Mouse (Mus musculus): ENCODE measurements around the gene Klhdc7a. TPM values are rescaled to one million over a fixed set of nuclear protein-coding genes. Genes with fewer than 3 reads are reported as not detected.

The Klhdc7a gene
- polyA plus RNA-seq (2015; fragmentation: Nextera tagmentation; extraction: Ambion mirVana), result 0.47 and 0.61 TPM in 2 replicates

GRCm38 (mm10) chr4:139967922-139968321, at the start of gene Klhdc7a:
Klhdc7a (minus strand) TSS chr4:139968026.
- Histone ChIP-seq H3K9ac (0 out of 2 replicates have a peak within 1 kb of the TSS, but pooled peaks have one; percentile 8), H3K27me3 (peaks cover 27% of the 10 kb centered on the region; the same call in 1 of the 2 replicates), H3K27ac (peak within 1 kb of the TSS; percentile 30; the same call in 1 of the 2 replicates), H3K4me3 (no peak within 1 kb of the TSS), H3K9me3 (no peaks in the 10 kb centered on the region), H3K36me3 (no peaks in the 10 kb centered on the region), H3K4me2 (no peak within 1 kb of the TSS), H3K4me1 (replicated peaks) (peaks cover 14% of the 10 kb centered on the region)
- ATAC-seq (ENCODE audit: low FRiP score), result no peak
- 40% methylated on average over 4 of the region's 4 CpGs for WGBS

GRCm38 (mm10) chr4:140015916-140016315, 48.1 kb upstream of the Klhdc7a start:
- peaks cover 3% of the 10 kb centered on the region; the same call in 1 of the 2 replicates for H3K27me3 ChIP-seq
- 68% methylated on average over 7 of the region's 7 CpGs for WGBS
- H3K4me2 ChIP-seq, result no peak overlapping the region
- no peaks in the 10 kb centered on the region for H3K36me3 ChIP-seq
- H3K9me3 ChIP-seq, result no peaks in the 10 kb centered on the region
- no peak overlapping the region for H3K9ac ChIP-seq
- no peak overlapping the region for H3K27ac ChIP-seq
- peaks cover 16% of the 10 kb centered on the region for H3K4me1 ChIP-seq (replicated peaks)
- ATAC-seq (ENCODE audit: low FRiP score), result no peak
- no peak overlapping the region for H3K4me3 ChIP-seq

GRCm38 (mm10) chr4:140010728-140011470, 43.1 kb upstream of the Klhdc7a start:
- Histone ChIP-seq H3K27me3 (peaks cover 19% of the 10 kb centered on the region), H3K9me3 (no peaks in the 10 kb centered on the region), H3K36me3 (no peaks in the 10 kb centered on the region), H3K9ac (no peak overlapping the region), H3K27ac (no peak overlapping the region), H3K4me2 (no peak overlapping the region), H3K4me3 (no peak overlapping the region), H3K4me1 (replicated peaks) (peaks cover 17% of the 10 kb centered on the region)
- WGBS, result 50% methylated on average over 11 of the region's 11 CpGs
- peak; percentile 73 for ATAC-seq (ENCODE audit: low FRiP score)

- peak overlapping the region; percentile 35 for H3K4me2 ChIP-seq
- H3K4me1 ChIP-seq (replicated peaks), result peaks cover 37% of the 10 kb centered on the region
- ATAC-seq (ENCODE audit: low FRiP score), result no peak
- no peaks in the 10 kb centered on the region for H3K36me3 ChIP-seq
- WGBS, result 25% methylated on average over 5 of the region's 5 CpGs
- no peak overlapping the region for H3K27ac ChIP-seq
- no peaks in the 10 kb centered on the region for H3K9me3 ChIP-seq
- peaks cover 45% of the 10 kb centered on the region for H3K27me3 ChIP-seq
- H3K9ac ChIP-seq, result no peak overlapping the region
- no peak overlapping the region for H3K4me3 ChIP-seq
Measured at GRCm38 (mm10) chr4:140004932-140005331, 37.1 kb upstream of the Klhdc7a start.

GRCm38 (mm10) chr4:140004170-140004569, 36.3 kb upstream of the Klhdc7a start:
- Histone ChIP-seq H3K27ac (no peak overlapping the region), H3K4me2 (peak overlapping the region; percentile 35), H3K27me3 (peaks cover 43% of the 10 kb centered on the region), H3K9me3 (no peaks in the 10 kb centered on the region), H3K4me1 (replicated peaks) (peaks cover 37% of the 10 kb centered on the region), H3K36me3 (no peaks in the 10 kb centered on the region), H3K4me3 (no peak overlapping the region; the same call in 1 of the 2 replicates), H3K9ac (no peak overlapping the region)
- 20% methylated on average over 12 of the region's 12 CpGs for WGBS
- ATAC-seq (ENCODE audit: low FRiP score), result no peak; the same call in 1 of the 2 replicates

GRCm38 (mm10) chr4:140002069-140002468, 34.2 kb upstream of the Klhdc7a start:
- peaks cover 38% of the 10 kb centered on the region for H3K27me3 ChIP-seq
- H3K4me1 ChIP-seq (replicated peaks), result peaks cover 42% of the 10 kb centered on the region
- H3K27ac ChIP-seq, result peak overlapping the region; percentile 62
- H3K9me3 ChIP-seq, result no peaks in the 10 kb centered on the region
- 4% methylated on average over 12 of the region's 12 CpGs for WGBS
- H3K36me3 ChIP-seq, result no peaks in the 10 kb centered on the region
- no peak for ATAC-seq (ENCODE audit: low FRiP score)
- H3K9ac ChIP-seq, result no peak overlapping the region
- H3K4me3 ChIP-seq, result no peak overlapping the region
- H3K4me2 ChIP-seq, result no peak overlapping the region

GRCm38 (mm10) chr4:140000911-140001310, 33.1 kb upstream of the Klhdc7a start:
- H3K4me3 ChIP-seq, result no peak overlapping the region
- H3K4me1 ChIP-seq (replicated peaks), result peaks cover 44% of the 10 kb centered on the region
- no peak overlapping the region for H3K9ac ChIP-seq
- H3K9me3 ChIP-seq, result no peaks in the 10 kb centered on the region
- no peaks in the 10 kb centered on the region for H3K36me3 ChIP-seq
- H3K27me3 ChIP-seq, result peaks cover 32% of the 10 kb centered on the region
- no peak overlapping the region for H3K4me2 ChIP-seq
- no peak overlapping the region for H3K27ac ChIP-seq
- ATAC-seq (ENCODE audit: low FRiP score), result no peak
- 81% methylated on average over 5 of the region's 5 CpGs for WGBS

GRCm38 (mm10) chr4:139999033-139999432, 31.2 kb upstream of the Klhdc7a start:
- no peak overlapping the region for H3K27ac ChIP-seq

GRCm38 (mm10) chr4:139995659-139996058, 27.8 kb upstream of the Klhdc7a start:
- Histone ChIP-seq H3K4me2 (no peak overlapping the region), H3K4me1 (replicated peaks) (peaks cover 33% of the 10 kb centered on the region), H3K9me3 (no peaks in the 10 kb centered on the region), H3K27me3 (peaks cover 5% of the 10 kb centered on the region; the same call in 1 of the 2 replicates), H3K9ac (no peak overlapping the region), H3K4me3 (no peak overlapping the region), H3K36me3 (no peaks in the 10 kb centered on the region), H3K27ac (no peak overlapping the region)
- WGBS, result 53% methylated on average over 8 of the region's 8 CpGs
- no peak for ATAC-seq (ENCODE audit: low FRiP score)

More at GRCm38 (mm10) chr4:139999033-139999432, 31.2 kb upstream of the Klhdc7a start:
- Histone ChIP-seq H3K9me3 (no peaks in the 10 kb centered on the region), H3K4me2 (no peak overlapping the region), H3K4me1 (replicated peaks) (peaks cover 48% of the 10 kb centered on the region), H3K36me3 (no peaks in the 10 kb centered on the region), H3K9ac (no peak overlapping the region), H3K4me3 (no peak overlapping the region), H3K27me3 (peaks cover 20% of the 10 kb centered on the region)
- no peak for ATAC-seq (ENCODE audit: low FRiP score)
- 26% methylated on average over 7 of the region's 7 CpGs for WGBS

GRCm38 (mm10) chr4:139993111-139993755, 25.4 kb upstream of the Klhdc7a start:
- H3K27me3 ChIP-seq, result peaks cover 7% of the 10 kb centered on the region
- no peak for ATAC-seq (ENCODE audit: low FRiP score)
- H3K4me2 ChIP-seq, result no peak overlapping the region

GRCm38 (mm10) chr4:139986913-139987312, 19.1 kb upstream of the Klhdc7a start:
- H3K4me2 ChIP-seq, result no peak overlapping the region
- H3K27ac ChIP-seq, result no peak overlapping the region
- no peaks in the 10 kb centered on the region for H3K9me3 ChIP-seq
- H3K4me3 ChIP-seq, result no peak overlapping the region
- 8% methylated on average over 7 of the region's 7 CpGs for WGBS
- no peaks in the 10 kb centered on the region for H3K36me3 ChIP-seq
- peaks cover 17% of the 10 kb centered on the region for H3K4me1 ChIP-seq (replicated peaks)
- peaks cover 7% of the 10 kb centered on the region; the same call in 1 of the 2 replicates for H3K27me3 ChIP-seq
- ATAC-seq (ENCODE audit: low FRiP score), result no peak
- 0 out of 2 replicates have a peak overlapping the region, but pooled peaks have one; percentile 11 for H3K9ac ChIP-seq

More at GRCm38 (mm10) chr4:139993111-139993755, 25.4 kb upstream of the Klhdc7a start:
- Histone ChIP-seq H3K4me3 (no peak overlapping the region), H3K36me3 (no peaks in the 10 kb centered on the region), H3K9ac (no peak overlapping the region), H3K27ac (no peak overlapping the region), H3K9me3 (no peaks in the 10 kb centered on the region), H3K4me1 (replicated peaks) (peaks cover 29% of the 10 kb centered on the region)
- 16% methylated on average over 7 of the region's 16 CpGs for WGBS

- no peak for ATAC-seq (ENCODE audit: low FRiP score)
Measured at GRCm38 (mm10) chr4:139978716-139979115, 10.9 kb upstream of the Klhdc7a start.

More at GRCm38 (mm10) chr4:139978716-139979115, 10.9 kb upstream of the Klhdc7a start:
- 37% methylated on average over 5 of the region's 5 CpGs for WGBS
- Histone ChIP-seq H3K27ac (no peak overlapping the region), H3K9me3 (no peaks in the 10 kb centered on the region), H3K36me3 (no peaks in the 10 kb centered on the region), H3K4me2 (no peak overlapping the region), H3K4me3 (no peak overlapping the region), H3K9ac (no peak overlapping the region), H3K4me1 (replicated peaks) (peaks cover 37% of the 10 kb centered on the region), H3K27me3 (0 out of 2 replicates have a peak, but pooled peaks cover 2% of the 10 kb centered on the region)

Measured in hindbrain, embryonic 13.5 days (tissue).